Mouse (Mus musculus) T-helper 1 cell (primary cell): Measurements from ENCODE around the gene G3bp2.
"Not testable (repeated sequence)": the region's sequence is repeated elsewhere in the genome, so short reads cannot be mapped to it uniquely, and the experiment has no call there.

Experiments used
- in situ Hi-C: fragments of 300-600 bp; cut with MboI, MseI; formaldehyde crosslinking; loops from one replicate; pipeline ENCODE4 v1.15.1; 2025; ENCODE audit warnings: high pct_unique_total_duplicates

The G3bp2 gene

DNA sequence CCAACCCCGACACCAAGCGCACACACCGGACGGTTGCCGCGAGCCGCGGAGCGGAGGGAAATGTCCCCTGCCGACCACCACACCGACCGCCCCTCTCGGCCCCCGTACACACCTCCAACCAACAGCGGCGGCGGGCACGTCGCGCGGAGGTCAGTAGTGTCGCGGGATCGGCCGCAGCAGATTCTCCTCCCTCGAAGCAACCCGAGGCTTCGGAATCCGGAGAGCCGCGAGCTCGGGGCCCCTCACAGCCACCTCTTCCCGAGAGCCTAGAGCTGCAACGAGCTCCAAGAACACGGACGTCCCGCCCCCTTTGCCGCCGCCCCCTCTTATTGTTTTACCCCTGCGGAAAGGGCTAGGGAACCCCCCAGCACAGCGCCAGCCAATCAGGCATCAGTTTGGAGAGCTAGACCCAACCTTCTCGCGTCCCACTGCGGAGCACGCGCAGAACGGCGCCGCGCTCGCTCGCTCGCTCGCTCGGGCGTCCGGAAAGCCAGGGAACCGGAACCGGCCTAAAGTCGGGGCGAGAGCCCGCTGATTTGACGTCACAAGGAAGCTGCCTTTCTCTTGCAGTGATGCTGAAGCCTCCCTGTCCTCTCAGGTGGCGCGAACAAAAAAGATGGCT, at the start of gene G3bp2:
TSS of gene G3bp2 (minus strand) at position 303 of the 622 bp plus-strand sequence.
- in situ Hi-C loops = loop anchor here (10.0 kb wide), 1 partner anchor 421 kb away; the partner anchor contains the start of gene Scarb2

GRCm38 (mm10) chr5:92133006-92133405, 49.5 kb upstream of the G3bp2 start:
- in situ Hi-C loops = not testable (repeated sequence)

DNA sequence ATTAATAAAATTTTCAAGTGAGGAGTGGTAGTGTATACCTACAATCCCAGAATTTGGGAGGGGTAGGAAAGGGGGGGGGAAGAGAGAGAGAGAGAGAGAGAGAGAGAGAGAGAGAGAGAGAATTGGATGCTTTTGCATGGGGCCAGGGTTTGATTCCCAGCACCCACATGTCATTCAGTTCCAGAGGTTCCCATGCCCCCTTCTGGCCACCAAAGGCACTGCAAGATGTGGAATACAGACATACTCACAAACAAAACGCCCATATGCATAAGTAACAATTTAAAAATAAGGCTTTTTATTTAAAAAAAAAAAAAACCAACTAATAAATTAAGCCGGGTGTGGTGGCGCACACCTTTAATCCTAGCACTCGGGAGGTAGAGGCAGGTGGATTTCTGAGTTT, 48.6 kb upstream of the G3bp2 start:
- in situ Hi-C loops = no loop called here

DNA sequence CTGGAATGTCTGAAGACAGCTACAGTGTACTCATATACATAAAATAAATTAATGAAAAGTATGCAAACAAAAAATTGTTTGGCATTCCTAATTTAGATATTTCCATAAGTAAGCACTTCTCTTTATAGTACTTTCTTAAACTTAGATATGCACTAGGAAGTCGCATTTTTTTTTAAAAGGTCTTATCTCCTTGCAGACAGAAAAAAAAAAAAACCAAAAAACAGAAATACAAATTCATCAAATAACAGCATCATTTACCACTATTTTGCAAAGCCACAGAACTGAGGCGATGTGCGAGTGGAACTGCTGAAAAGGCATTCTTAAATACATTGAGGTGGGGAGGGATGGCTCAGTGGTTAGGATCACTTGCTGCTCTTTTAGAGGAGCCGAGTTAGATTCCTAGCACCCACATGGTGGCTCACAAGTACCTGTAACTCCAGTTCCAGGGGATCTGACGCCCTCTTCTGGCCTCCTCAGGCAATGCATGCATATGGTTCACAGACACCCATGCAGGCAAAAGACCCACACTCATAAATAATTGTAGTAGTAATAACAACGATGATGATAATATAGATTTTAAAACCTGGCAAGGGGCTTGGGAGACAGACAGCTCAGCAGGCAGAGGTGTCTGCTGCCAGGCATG, 46.6 kb upstream of the G3bp2 start:
- in situ Hi-C loops = no loop called here

- in situ Hi-C loops = no loop called here
These were observed 45.8 kb upstream of the G3bp2 start for GRCm38 (mm10) chr5:92129321-92129768.

GRCm38 (mm10) chr5:92128570-92128969, 45.1 kb upstream of the G3bp2 start:
- in situ Hi-C loops = no loop called here

DNA sequence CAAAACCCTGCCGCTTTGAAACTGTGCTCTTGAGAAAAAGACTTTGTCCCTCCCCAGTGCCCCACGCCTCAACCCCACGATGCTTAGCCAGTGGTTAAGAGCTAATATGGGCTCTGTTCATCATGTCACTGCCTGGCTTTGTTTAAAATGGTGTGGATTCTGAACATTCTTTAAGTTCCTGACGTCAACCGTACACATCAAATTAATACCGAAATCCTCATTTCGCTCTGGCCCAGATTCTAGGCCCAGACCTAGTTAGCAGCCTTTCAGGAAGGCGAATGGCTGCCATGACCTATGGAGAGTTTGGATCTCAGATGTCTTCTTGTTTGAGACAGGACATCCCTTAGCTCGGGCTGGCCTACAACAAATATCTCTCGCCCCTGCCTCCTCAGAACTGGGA, 44.2 kb upstream of the G3bp2 start:
- in situ Hi-C loops = no loop called here

DNA sequence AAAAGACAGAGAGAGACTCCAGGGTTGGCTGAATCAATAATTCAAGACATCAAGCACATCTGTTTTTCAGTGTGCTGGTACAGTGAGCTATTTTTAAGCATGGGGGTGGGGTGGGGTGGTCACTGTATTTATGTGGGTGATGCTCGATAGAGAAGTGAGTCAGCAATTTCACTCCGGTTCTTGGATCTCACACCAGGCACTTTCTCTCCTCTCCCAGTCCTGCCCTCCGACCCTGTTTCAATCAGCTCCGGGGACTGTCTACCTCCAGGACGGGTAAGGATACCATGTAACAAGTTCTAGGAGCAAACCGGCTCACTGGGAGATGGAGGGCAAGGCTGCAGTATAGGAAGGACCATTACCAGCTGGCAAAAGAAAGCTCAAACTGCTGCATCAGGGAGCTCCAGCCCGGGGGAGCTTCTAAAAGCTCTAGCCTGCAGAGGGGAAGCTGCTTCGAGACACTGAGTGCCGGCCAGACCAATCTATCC, 43.7 kb upstream of the G3bp2 start:
- in situ Hi-C loops = no loop called here

DNA sequence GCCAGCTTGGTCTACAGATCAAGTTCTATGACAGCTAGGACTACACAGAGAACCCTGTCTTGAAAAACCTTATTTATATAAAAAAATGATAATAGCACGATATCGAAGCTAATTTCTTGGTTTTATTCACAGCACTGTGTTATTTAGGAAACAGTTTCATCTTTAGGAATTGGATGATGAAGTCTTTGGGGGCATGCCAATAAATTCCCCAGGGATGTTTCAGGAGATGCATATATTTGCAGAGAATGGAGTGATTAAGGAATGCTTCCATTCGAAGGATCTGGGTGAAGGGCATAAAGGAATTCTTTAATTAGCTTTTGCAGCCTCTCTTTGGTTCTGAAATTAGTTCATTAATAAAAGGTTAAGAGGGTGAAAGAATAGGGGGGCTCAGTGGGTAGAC, 41.9 kb upstream of the G3bp2 start:
- in situ Hi-C loops = no loop called here

DNA sequence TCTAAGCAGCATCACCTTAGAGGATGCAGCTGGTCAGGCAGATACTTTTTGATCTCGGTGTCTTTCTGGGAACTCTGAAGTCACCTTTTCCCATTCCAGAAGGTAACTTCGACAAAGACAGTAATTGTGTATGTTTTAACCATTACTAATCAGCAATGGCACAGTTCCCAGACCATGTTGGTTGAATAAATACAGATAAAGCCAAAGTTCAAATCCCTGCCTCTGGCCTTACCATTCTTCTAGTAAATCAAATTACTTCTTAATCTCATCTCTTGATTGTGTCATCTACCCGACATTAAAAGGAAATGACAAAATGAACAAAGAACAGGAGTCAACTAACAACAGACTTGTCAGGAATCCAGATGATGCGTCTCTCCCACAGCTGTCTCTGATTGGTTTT, 38.1 kb upstream of the G3bp2 start:
- in situ Hi-C loops = no loop called here

GRCm38 (mm10) chr5:92117823-92118403, 34.4 kb upstream of the G3bp2 start:
- in situ Hi-C loops = loop anchor here (5.0 kb wide), 1 partner anchor 41 kb away; no protein-coding TSS in a partner anchor

GRCm38 (mm10) chr5:92114939-92115338, 31.4 kb upstream of the G3bp2 start:
- in situ Hi-C loops = loop anchor here (5.0 kb wide), 1 partner anchor 38 kb away; no protein-coding TSS in a partner anchor

- in situ Hi-C loops = no loop called here
These were observed 30.7 kb upstream of the G3bp2 start for GRCm38 (mm10) chr5:92114223-92114622.

DNA sequence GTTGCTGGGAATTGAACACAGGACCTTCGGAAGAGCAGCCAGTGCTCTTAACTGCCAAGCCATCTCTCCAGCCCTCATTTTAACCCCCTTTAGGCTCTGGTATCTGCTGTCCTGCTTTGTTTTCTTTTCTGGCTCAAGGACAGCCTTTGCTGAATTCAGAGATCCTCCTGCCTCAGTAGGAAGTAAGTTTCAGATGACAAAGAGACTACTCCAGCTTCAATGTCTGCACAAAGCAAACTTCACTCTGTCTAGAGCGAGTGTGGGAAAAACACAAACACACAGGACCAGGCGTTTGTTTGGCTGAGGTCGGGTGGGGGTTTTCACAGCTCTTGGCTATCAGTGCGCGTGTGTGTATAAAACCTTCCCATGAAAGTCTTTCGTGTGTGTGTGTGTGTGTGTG, 30.0 kb upstream of the G3bp2 start:
- in situ Hi-C loops = no loop called here

DNA sequence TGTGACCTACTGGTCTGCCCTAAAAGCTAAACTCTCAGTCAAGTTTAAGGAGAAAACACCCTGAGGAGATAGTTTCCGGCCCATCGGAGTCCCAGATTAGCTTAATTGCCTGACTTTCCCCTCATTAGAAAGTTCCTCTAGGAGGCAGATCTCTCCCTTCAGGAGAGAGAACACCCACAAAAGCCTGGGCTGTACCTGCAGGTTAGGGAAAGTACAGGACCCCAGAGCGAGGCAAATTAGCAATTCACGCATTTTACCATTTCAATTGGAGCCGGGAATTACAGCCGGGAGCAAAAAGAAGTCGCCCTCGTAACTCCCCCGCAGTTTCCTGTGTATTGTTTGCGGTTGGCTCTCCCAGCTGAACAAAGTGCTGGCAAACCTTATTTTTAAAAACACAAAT, 29.1 kb upstream of the G3bp2 start:
- in situ Hi-C loops = no loop called here

DNA sequence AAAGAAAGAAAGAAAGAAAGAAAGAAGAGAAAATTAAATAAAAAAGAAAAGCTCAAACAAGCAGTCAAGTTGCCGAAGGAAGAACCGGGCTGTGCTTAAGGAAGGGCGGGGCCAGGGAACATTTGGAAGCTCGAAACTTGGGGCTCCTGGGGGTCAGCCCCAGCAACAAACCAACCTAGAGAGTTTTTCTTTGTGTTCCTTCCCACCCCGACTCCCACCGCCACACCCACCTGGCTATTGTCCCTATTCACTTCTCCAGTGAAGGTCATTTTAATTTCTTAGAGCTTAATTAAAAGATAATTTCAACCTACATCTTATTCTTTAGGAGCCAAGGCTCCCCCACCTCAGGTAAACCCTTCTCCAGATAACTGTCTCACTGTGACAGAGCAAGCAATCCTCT, 28.7 kb upstream of the G3bp2 start:
- in situ Hi-C loops = no loop called here

GRCm38 (mm10) chr5:92110818-92111355, 27.4 kb upstream of the G3bp2 start:
- in situ Hi-C loops = no loop called here

GRCm38 (mm10) chr5:92107282-92107681, 23.8 kb upstream of the G3bp2 start:
- in situ Hi-C loops = no loop called here

GRCm38 (mm10) chr5:92106327-92107125, 23.0 kb upstream of the G3bp2 start:
- in situ Hi-C loops = no loop called here

- in situ Hi-C loops = no loop called here
These were observed 20.4 kb upstream of the G3bp2 start for GRCm38 (mm10) chr5:92103816-92104415.

DNA sequence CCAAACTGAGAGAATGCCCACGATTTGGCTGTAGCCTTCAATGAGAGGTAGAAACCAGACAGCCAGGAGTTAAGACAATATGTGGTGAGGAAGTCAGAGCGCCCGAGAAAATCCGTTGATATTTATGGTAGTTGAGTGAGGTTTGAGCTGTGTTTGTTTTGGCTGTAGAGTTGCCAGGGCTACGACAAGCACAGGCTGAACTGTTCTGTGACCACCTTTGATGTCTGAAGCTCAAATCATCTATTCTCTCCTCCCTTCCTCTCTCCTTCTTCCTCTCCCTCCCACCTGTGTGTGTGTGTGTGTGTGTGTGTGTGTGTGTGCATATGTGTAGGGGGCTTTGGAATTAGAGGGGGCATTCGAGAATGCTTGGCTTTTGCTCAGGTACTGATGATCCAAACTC, 19.5 kb upstream of the G3bp2 start:
- in situ Hi-C loops = no loop called here
